Mouse (Mus musculus): ENCODE results near the gene Plxnc1. TPM values are rescaled to one million over a fixed set of nuclear protein-coding genes. Genes with fewer than 3 reads are reported as not detected.

The Plxnc1 gene
- polyA plus RNA-seq (2015; fragmentation: Nextera tagmentation; extraction: Ambion mirVana): 2.3 and 2.5 TPM in 2 replicates

GRCm38 (mm10) chr10:94944691-94945205, at the start of gene Plxnc1:
TSS of gene Plxnc1 (minus strand) at chr10:94944835.
- H3K9me3 ChIP-seq (replicated peaks): no peaks in the 10 kb centered on the region
- peaks cover 26% of the 10 kb centered on the region for H3K4me1 ChIP-seq
- H3K9ac ChIP-seq: peak within 1 kb of the TSS; percentile 44
- H3K27me3 ChIP-seq: peaks cover 56% of the 10 kb centered on the region
- H3K36me3 ChIP-seq: no peaks in the 10 kb centered on the region
- 0% methylated on average over 37 of the region's 57 CpGs for WGBS
- H3K4me3 ChIP-seq (replicated peaks): peak within 1 kb of the TSS; percentile 66
- H3K27ac ChIP-seq (replicated peaks): no peak within 1 kb of the TSS
- ATAC-seq (ENCODE audit: insufficient number of reproducible peaks, low FRiP score, low TSS enrichment, low read depth): peak; percentile 51
- peak within 1 kb of the TSS; percentile 97 for H3K4me2 ChIP-seq (replicated peaks)

- Histone ChIP-seq H3K4me2 (replicated peaks) (peak overlapping the region; percentile 50), H3K27me3 (no peaks in the 10 kb centered on the region), H3K9me3 (replicated peaks) (no peaks in the 10 kb centered on the region), H3K4me3 (replicated peaks) (peak overlapping the region; percentile 30; the same call in 1 of the 2 replicates), H3K27ac (replicated peaks) (no peak overlapping the region), H3K36me3 (no peaks in the 10 kb centered on the region), H3K4me1 (peaks cover 18% of the 10 kb centered on the region), H3K9ac (no peak overlapping the region)
- ATAC-seq (ENCODE audit: insufficient number of reproducible peaks, low FRiP score, low TSS enrichment, low read depth): no peak
- WGBS: 6% methylated on average over 9 of the region's 9 CpGs
Measured at GRCm38 (mm10) chr10:94992127-94992526, 47.5 kb upstream of the Plxnc1 start.

- H3K4me1 ChIP-seq: peaks cover 18% of the 10 kb centered on the region
- no peaks in the 10 kb centered on the region for H3K36me3 ChIP-seq
- no peaks in the 10 kb centered on the region for H3K9me3 ChIP-seq (replicated peaks)
- peak overlapping the region; percentile 30 for H3K4me3 ChIP-seq (replicated peaks)
- peak overlapping the region; percentile 73 for H3K27ac ChIP-seq (replicated peaks)
- H3K27me3 ChIP-seq: no peaks in the 10 kb centered on the region
- WGBS: 10% methylated on average over 17 of the region's 17 CpGs
- H3K4me2 ChIP-seq (replicated peaks): peak overlapping the region; percentile 50
- no peak overlapping the region for H3K9ac ChIP-seq
- ATAC-seq (ENCODE audit: insufficient number of reproducible peaks, low FRiP score, low TSS enrichment, low read depth): peak; percentile 49; the same call in 1 of the 2 replicates
Measured at GRCm38 (mm10) chr10:94991564-94992097, 47.0 kb upstream of the Plxnc1 start.

- Histone ChIP-seq H3K9me3 (replicated peaks) (no peaks in the 10 kb centered on the region), H3K4me3 (replicated peaks) (peak overlapping the region; percentile 30), H3K9ac (no peak overlapping the region), H3K4me1 (peaks cover 18% of the 10 kb centered on the region), H3K36me3 (no peaks in the 10 kb centered on the region), H3K27me3 (no peaks in the 10 kb centered on the region), H3K4me2 (replicated peaks) (peak overlapping the region; percentile 50), H3K27ac (replicated peaks) (peak overlapping the region; percentile 73)
- WGBS: 19% methylated on average over 17 of the region's 17 CpGs
- peak; percentile 50 for ATAC-seq (ENCODE audit: insufficient number of reproducible peaks, low FRiP score, low TSS enrichment, low read depth)
Measured at GRCm38 (mm10) chr10:94990768-94991563, 46.3 kb upstream of the Plxnc1 start.

GRCm38 (mm10) chr10:94989321-94989720, 44.7 kb upstream of the Plxnc1 start:
- Histone ChIP-seq H3K9ac (no peak overlapping the region), H3K4me3 (replicated peaks) (no peak overlapping the region), H3K27me3 (no peaks in the 10 kb centered on the region), H3K4me2 (replicated peaks) (no peak overlapping the region), H3K9me3 (replicated peaks) (no peaks in the 10 kb centered on the region), H3K27ac (replicated peaks) (no peak overlapping the region), H3K4me1 (peaks cover 18% of the 10 kb centered on the region), H3K36me3 (no peaks in the 10 kb centered on the region)
- WGBS: 82% methylated on average over 5 of the region's 5 CpGs
- no peak for ATAC-seq (ENCODE audit: insufficient number of reproducible peaks, low FRiP score, low TSS enrichment, low read depth)

GRCm38 (mm10) chr10:94985103-94985502, 40.5 kb upstream of the Plxnc1 start:
- 0 out of 2 replicates have a peak, but pooled peaks cover 3% of the 10 kb centered on the region for H3K4me1 ChIP-seq
- no peak overlapping the region for H3K27ac ChIP-seq (replicated peaks)
- 65% methylated on average over 1 of the region's 1 CpGs for WGBS
- H3K4me3 ChIP-seq (replicated peaks): no peak overlapping the region
- no peaks in the 10 kb centered on the region for H3K9me3 ChIP-seq (replicated peaks)
- H3K27me3 ChIP-seq: no peaks in the 10 kb centered on the region
- H3K4me2 ChIP-seq (replicated peaks): no peak overlapping the region
- no peak for ATAC-seq (ENCODE audit: insufficient number of reproducible peaks, low FRiP score, low TSS enrichment, low read depth)
- H3K9ac ChIP-seq: no peak overlapping the region
- no peaks in the 10 kb centered on the region for H3K36me3 ChIP-seq

GRCm38 (mm10) chr10:94982528-94982927, 37.9 kb upstream of the Plxnc1 start:
- WGBS: 76% methylated on average over 8 of the region's 8 CpGs
- Histone ChIP-seq H3K27ac (replicated peaks) (no peak overlapping the region), H3K9me3 (replicated peaks) (no peaks in the 10 kb centered on the region), H3K27me3 (no peaks in the 10 kb centered on the region), H3K9ac (no peak overlapping the region), H3K4me2 (replicated peaks) (no peak overlapping the region), H3K36me3 (no peaks in the 10 kb centered on the region), H3K4me1 (0 out of 2 replicates have a peak, but pooled peaks cover 3% of the 10 kb centered on the region), H3K4me3 (replicated peaks) (no peak overlapping the region)
- ATAC-seq (ENCODE audit: insufficient number of reproducible peaks, low FRiP score, low TSS enrichment, low read depth): no peak

GRCm38 (mm10) chr10:94981466-94982138, 37.0 kb upstream of the Plxnc1 start:
- H3K9ac ChIP-seq: no peak overlapping the region
- H3K4me3 ChIP-seq (replicated peaks): no peak overlapping the region
- no peak overlapping the region for H3K4me2 ChIP-seq (replicated peaks)
- WGBS: 20% methylated on average over 12 of the region's 12 CpGs
- H3K36me3 ChIP-seq: no peaks in the 10 kb centered on the region
- no peaks in the 10 kb centered on the region for H3K9me3 ChIP-seq (replicated peaks)
- H3K4me1 ChIP-seq: 0 out of 2 replicates have a peak, but pooled peaks cover 3% of the 10 kb centered on the region
- no peak for ATAC-seq (ENCODE audit: insufficient number of reproducible peaks, low FRiP score, low TSS enrichment, low read depth)
- no peaks in the 10 kb centered on the region for H3K27me3 ChIP-seq
- no peak overlapping the region for H3K27ac ChIP-seq (replicated peaks)

- no peaks in the 10 kb centered on the region for H3K27me3 ChIP-seq
- H3K4me1 ChIP-seq: peaks cover 3% of the 10 kb centered on the region; the same call in 1 of the 2 replicates
- H3K9me3 ChIP-seq (replicated peaks): no peaks in the 10 kb centered on the region
- H3K27ac ChIP-seq (replicated peaks): no peak overlapping the region
- H3K4me2 ChIP-seq (replicated peaks): no peak overlapping the region
- 41% methylated on average over 5 of the region's 5 CpGs for WGBS
- no peak overlapping the region for H3K9ac ChIP-seq
- ATAC-seq (ENCODE audit: insufficient number of reproducible peaks, low FRiP score, low TSS enrichment, low read depth): no peak
- H3K4me3 ChIP-seq (replicated peaks): no peak overlapping the region
- no peaks in the 10 kb centered on the region for H3K36me3 ChIP-seq
Measured at GRCm38 (mm10) chr10:94978265-94978822, 33.7 kb upstream of the Plxnc1 start.

GRCm38 (mm10) chr10:94976329-94976728, 31.7 kb upstream of the Plxnc1 start:
- Histone ChIP-seq H3K9me3 (replicated peaks) (no peaks in the 10 kb centered on the region), H3K4me2 (replicated peaks) (no peak overlapping the region), H3K27me3 (no peaks in the 10 kb centered on the region), H3K4me1 (no peaks in the 10 kb centered on the region; the same call in 1 of the 2 replicates), H3K4me3 (replicated peaks) (no peak overlapping the region), H3K27ac (replicated peaks) (no peak overlapping the region), H3K36me3 (no peaks in the 10 kb centered on the region), H3K9ac (no peak overlapping the region)
- no peak for ATAC-seq (ENCODE audit: insufficient number of reproducible peaks, low FRiP score, low TSS enrichment, low read depth)
- 56% methylated on average over 5 of the region's 5 CpGs for WGBS

- Histone ChIP-seq H3K27ac (replicated peaks) (no peak overlapping the region), H3K27me3 (no peaks in the 10 kb centered on the region), H3K4me3 (replicated peaks) (no peak overlapping the region), H3K36me3 (no peaks in the 10 kb centered on the region), H3K9ac (no peak overlapping the region), H3K4me2 (replicated peaks) (0 out of 2 replicates have a peak overlapping the region, but pooled peaks have one; percentile 4), H3K9me3 (replicated peaks) (no peaks in the 10 kb centered on the region), H3K4me1 (no peaks in the 10 kb centered on the region; the same call in 1 of the 2 replicates)
- no peak for ATAC-seq (ENCODE audit: insufficient number of reproducible peaks, low FRiP score, low TSS enrichment, low read depth)
- 32% methylated on average over 4 of the region's 4 CpGs for WGBS
Measured at GRCm38 (mm10) chr10:94975099-94975496, 30.5 kb upstream of the Plxnc1 start.

Measured in embryonic facial prominence, embryonic 15.5 days (tissue).